Mouse (Mus musculus) erythroblast, embryonic 14.5 days (primary cell): ENCODE results near the gene Nipbl.

Experiments
- GATA1 ChIP-seq: IDR thresholded peaks from 2 replicates; pipeline ENCODE4 v1.6.1; 2012; ENCODE audit warnings: low read length, inconsistent platforms, mixed read lengths
- TAL1 ChIP-seq: IDR thresholded peaks from 3 replicates; pipeline ENCODE4 v1.6.1; 2012; ENCODE audit warnings: low read length, inconsistent platforms, mixed read lengths

GRCm38 (mm10) chr15:8265946-8266345 lies 178.3 kb downstream of the Nipbl start:
- no peak for TF ChIP-seq GATA1
- TF ChIP-seq TAL1 = no peak
